Mouse (Mus musculus) heart, adult 18-20 months (tissue): Measurements from ENCODE around the gene Btaf1. TPM values are rescaled to one million over a fixed set of nuclear protein-coding genes. Genes with fewer than 3 reads are reported as not detected.
A peak's percentile ranks its signal among the peaks of the same experiment; 100 is the strongest.

Experiments used
- DNase-seq, 2 experiments: peaks; one replicate each; pipeline ENCODE4 v3.0.0; 2021 to 2022; ENCODE audit warnings: mixed read lengths in 1 of 2
- total RNA-seq, 2 experiments: library from RNA; stranded (reverse); gene quantifications; 2 replicates each; pipeline ENCODE4 v1.2.3; 2021

The Btaf1 gene
- total RNA-seq, 2 experiments from 2014 or later, result 12.7 to 14.2 TPM

DNA sequence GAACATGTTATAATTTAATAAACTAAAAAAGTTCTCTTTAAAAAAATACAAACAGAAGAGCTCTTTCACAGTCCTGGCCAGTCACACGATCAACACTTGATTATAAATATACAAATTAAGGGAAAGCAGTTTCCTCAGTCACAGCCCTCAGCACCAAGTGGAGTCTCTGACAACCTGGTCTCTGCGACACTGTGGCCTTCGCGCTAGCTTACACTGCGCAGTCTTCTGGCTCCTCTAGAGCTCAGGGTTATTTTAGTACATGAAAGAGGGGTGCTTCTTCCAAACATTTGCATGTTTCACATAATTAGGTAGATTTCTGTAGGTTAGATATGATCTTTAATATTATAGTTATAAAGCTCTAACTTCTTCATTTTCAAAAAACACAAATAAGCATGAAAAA lies 96.3 kb downstream of the Btaf1 start:
- no peak for DNase-seq

DNA sequence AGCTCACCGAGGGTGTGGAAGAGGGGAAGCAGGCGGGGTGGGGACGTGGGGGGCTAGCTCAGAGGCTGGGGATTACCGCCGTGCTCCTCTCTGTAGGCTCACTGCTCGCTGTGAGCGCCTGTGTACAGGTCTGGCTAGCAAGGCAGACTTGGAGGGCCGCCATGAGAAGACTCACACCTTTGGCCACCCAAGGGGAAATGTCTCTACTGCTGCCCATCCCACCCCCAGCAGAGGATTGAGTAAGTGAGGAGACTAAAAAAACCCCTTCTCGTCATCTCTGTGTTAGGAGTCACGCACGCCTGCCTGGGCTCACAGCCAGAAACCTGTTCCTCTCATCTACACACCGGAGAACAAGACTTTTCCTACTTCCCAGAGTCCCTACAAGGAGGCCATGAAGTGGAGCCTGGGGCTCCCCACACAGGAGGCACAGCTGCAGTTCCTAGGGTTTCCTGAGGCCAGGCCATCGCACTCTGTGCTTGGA lies 100.0 kb downstream of the Btaf1 start:
- DNase-seq, result peak; percentile 15 to 31

- peak in 1 of 2 experiments; percentile 37 for DNase-seq
Observed at GRCm38 (mm10) chr19:37026408-37026807, 100.5 kb downstream of the Btaf1 start.

DNA sequence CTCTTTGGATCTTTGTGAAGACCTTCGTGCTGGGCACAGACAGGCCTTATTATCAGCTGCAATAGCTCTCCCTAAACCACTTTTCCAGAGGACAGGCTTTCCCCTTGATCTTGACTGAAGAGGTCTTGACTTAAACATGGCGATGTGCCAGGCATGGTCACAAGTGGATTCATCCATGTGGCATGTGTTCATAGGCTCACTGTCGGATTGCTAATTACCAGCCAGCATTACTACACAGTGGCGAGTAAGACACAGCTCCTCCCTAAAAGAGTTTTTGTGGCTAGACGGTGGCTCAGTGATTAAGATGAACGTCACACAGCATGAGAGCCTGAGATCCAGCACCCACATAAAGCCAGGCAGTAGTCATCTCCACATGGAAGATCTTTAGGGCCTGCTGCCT lies 103.9 kb downstream of the Btaf1 start:
- no peak for DNase-seq

DNA sequence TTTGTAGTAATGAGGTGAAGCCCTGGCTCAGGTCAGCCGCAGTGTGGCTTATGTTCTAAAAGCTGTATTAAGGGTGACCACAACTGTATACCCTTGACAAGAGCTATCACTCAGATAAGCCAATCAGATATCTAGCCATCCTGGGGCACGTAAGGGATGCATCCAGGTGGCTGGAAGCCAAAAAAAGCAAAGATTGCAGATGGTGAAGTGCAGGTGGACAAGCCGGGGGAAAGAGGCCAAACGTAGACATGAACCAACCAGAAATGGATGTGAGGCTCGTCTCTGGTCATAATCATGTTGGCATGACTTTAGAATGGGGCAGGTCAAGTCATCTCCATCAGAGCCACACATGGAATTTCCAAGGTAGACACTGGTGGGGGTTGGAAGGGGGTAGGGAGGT lies 105.6 kb downstream of the Btaf1 start:
- DNase-seq, result no peak

DNA sequence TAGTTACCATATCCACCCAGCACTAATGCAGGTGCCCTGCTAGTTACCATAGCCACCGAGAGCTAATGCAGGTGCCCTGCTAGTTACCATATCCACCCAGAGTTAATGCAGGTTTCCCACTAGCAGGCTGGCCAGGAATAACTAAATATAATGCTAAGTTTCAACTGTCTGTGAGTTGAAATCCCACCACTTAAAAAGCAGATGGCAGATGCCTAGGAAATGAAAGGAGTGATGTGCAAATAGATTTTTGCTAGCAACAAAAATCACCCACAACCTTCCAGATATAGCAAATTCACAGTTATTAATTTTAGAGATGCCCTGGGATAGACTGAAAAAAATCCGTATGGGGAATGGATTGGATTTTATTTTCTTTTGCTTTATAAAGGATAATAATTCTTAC lies 106.5 kb downstream of the Btaf1 start:
- DNase-seq, result no peak

DNA sequence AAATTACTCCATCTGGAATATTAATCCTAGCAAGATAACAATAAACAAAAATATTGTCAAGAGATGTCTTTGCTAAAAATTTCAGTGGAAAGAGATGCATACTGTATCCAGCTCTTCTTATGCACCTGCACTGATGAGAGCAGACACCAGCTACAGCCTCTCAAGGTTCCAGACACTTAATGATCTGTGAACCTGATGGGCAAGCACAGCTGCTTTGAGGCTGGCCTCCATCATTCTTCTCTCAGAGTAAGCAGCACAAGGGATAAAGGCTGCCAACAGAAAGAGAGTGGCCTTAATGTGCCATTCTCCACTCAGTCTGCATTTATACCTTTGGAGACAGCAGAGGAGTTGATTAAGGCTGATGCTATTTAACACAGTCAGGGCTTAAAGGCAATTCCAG lies 115.0 kb downstream of the Btaf1 start:
- no peak for DNase-seq

GRCm38 (mm10) chr19:37044431-37044830 lies 118.6 kb downstream of the Btaf1 start:
- DNase-seq, result no peak

DNA sequence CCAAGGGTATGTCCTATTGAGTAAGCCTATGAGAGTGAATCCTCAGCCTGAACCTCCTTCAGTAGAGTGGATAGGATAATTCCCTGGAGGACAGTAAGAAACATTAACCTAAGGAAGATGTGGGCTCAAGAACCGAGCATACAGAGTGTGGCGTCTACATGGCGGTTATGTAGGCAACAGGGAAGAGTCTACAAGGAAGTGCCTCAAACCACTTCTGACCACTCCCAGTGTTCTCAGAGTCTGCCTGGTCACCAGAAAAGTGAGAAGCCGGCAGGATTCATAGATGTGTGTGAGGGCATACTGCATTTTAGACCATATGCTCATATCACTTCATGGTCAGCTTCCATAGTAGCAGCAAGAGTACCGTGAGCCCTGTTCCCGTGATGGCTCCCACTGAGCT lies 122.6 kb downstream of the Btaf1 start:
- DNase-seq, result no peak

DNA sequence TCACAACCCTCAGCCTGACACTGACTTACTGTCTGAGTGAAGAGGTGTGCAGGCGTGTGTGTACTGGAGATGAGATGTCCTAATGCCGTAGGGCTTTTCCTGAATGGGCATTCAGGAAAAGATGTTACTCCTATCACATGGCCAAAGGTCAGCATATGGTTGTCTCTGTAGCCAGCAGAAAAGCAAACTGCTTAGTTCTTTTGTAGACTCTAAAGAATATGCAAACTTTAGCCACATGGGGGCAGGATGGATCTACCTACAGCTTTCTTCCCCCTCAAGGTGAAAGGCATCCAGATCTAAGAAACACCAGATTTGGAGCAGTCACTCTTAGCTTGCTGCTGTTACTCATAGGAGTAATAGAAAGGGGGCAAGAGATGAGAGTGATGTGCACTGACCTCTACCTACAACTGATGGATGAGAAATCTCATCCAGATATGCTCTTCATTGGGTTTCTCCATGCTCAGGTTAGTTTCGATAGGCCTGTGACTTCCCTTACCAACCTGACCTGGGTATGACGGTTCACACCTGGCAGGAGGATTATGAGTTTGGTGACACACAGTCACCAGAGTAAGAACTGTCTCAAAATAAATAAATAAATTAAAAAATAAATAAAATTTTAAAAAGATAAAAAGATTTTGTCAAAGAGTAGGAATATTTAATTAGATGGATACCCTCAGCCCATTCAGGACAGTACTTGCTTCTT lies 124.9 kb downstream of the Btaf1 start:
- peak; percentile 50 to 81 for DNase-seq

- DNase-seq, result no peak
Observed at GRCm38 (mm10) chr19:37055976-37056556, 130.2 kb downstream of the Btaf1 start.

GRCm38 (mm10) chr19:37057161-37057905 lies 131.5 kb downstream of the Btaf1 start:
- no peak for DNase-seq

DNA sequence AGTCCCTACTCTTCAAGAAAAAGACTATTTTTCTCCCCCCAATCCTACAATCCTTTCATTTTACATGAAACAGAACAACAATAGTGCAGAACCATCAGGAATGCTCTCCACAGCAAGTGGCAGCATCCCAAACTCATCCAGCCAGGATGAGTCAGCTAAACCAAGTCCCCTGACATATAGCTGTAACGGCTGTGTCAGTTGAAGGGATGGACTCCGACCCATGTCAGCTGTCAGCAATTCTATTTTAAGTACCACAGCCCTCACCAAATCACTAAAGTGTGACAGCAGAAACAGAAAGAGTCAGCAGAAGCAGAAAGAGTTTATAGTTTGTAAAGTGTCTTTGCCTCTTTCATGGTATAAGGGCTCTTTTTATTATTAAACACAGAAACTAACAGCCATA lies 133.7 kb downstream of the Btaf1 start:
- DNase-seq, result peak; percentile 72 to 75

DNA sequence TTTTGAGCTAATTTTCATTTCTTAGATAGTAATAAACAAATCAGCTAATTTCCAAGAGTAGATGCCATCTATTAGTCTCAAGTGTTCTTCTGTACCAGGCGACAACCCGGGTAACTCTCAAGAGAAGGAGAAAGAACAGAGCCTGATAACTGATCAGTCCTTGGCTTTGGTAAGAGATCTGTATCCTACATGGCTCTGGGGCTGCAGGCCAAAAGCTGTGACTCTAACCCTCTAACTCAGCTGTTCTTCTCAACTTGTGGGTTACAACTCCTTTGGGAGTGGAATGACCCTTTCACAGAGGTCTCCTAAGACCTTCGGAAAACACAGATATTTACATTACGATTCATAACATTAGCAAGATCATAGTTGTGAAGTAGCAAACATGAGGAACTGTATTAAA lies 134.2 kb downstream of the Btaf1 start:
- DNase-seq, result no peak

Other genes with a start within 250 kb of the Btaf1 start
- gene Ppp1r3c, start 189.4 kb upstream of the Btaf1 start, total RNA-seq, result 100 to 1,000 TPM; 159 to 201 TPM
- 10 to 100 TPM; 71.9 to 80.4 TPM for gene Tnks2, start 91.8 kb upstream of the Btaf1 start, total RNA-seq
- 1 to 10 TPM; 2.1 to 2.2 TPM for gene Fgfbp3, start 6.5 kb upstream of the Btaf1 start, total RNA-seq